Mouse (Mus musculus): ENCODE measurements around the gene Olfr1377. TPM values are rescaled to one million over a fixed set of nuclear protein-coding genes. Genes with fewer than 3 reads are reported as not detected.
"Not testable (repeated sequence)": the region's sequence is repeated elsewhere in the genome, so short reads cannot be mapped to it uniquely, and the experiment has no call there.

Gene Olfr1377
- total RNA-seq, 1 experiment from 2014 or later, result not detected

DNA sequence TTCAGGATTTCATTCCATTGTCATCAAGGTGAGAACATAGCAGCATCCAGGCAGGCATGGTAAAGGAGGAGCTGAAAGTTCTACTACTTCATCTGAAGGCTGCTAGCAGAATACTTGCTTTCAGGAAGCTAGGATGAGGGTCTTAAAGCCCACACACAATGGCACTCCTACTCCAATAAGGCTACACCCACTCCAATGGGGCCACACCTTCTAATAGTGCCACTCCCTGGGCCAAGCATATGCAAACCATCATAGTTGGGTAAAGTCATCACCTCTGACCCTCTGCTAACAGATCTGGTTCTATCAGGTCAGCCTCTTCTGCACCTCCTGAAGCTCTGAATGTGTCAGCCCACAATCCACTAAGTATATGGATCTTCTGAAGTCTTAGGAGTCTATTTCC, 52.4 kb downstream of the Olfr1377 start:
- ATAC-seq (replicated peaks in 1 of 2; ENCODE audit: insufficient read depth in 1 of 2, low FRiP score in 2 of 2, low TSS enrichment in 1 of 2, low read depth in 1 of 2, poor library complexity in 2 of 2, severe bottlenecking in 2 of 2), result not testable (repeated sequence)

DNA sequence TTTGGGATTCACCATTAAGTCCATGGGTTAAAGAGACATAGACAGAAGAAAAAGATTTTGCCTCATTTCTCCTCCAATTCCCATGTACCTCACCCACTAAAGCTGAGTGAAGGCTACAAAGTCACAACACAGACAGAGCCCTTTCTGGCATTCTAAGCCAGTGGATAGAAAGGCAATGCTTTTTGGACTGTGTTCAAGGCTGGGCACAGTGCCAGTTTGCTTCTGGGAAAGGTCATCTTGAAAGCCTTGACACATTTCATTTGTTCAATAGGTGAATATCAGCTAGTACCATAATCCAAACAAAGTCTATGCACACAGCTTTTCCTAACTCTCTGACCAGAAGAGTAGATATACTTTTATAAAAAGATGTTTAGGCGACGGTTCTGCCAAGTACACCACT, 54.2 kb downstream of the Olfr1377 start:
- ATAC-seq (replicated peaks in 1 of 2; ENCODE audit: insufficient read depth in 1 of 2, low FRiP score in 2 of 2, low TSS enrichment in 1 of 2, low read depth in 1 of 2, poor library complexity in 2 of 2, severe bottlenecking in 2 of 2), result no peak

Other genes starting within 250 kb of the Olfr1377 start
- 6.2 and 6.4 TPM in 2 replicates for gene Zfp354c, start 154.2 kb upstream of the Olfr1377 start, total RNA-seq (2017)
- gene Zfp879, start 140.4 kb upstream of the Olfr1377 start, total RNA-seq (2017), result 1.6 and 1.7 TPM in 2 replicates
- gene Grm6, start 131.3 kb upstream of the Olfr1377 start, total RNA-seq (2017), result 0.25 TPM in 1 of 2 replicates, not detected in the other
- gene Zfp454, start 94.3 kb upstream of the Olfr1377 start, total RNA-seq (2017), result not detected in 2 replicates
- 5.2 and 11.4 TPM in 2 replicates for gene Zfp2, start 65.8 kb upstream of the Olfr1377 start, total RNA-seq (2017)
- 0.50 and 0.63 TPM in 2 replicates for gene Zfp354b, start 50.3 kb upstream of the Olfr1377 start, total RNA-seq (2017)
- gene 4933414I15Rik, start 38.2 kb upstream of the Olfr1377 start, total RNA-seq (2017), result not detected in 2 replicates
- not detected in 2 replicates for gene Prop1, start 28.2 kb upstream of the Olfr1377 start, total RNA-seq (2017)
- gene Olfr1378, start 15.4 kb upstream of the Olfr1377 start, total RNA-seq (2017), result not detected in 2 replicates
- gene Olfr51, start 21.6 kb downstream of the Olfr1377 start, total RNA-seq (2017), result not detected in 2 replicates
- not detected in 2 replicates for gene Olfr54, start 32.3 kb downstream of the Olfr1377 start, total RNA-seq (2017)
- gene Olfr1375, start 66.1 kb downstream of the Olfr1377 start, total RNA-seq (2017), result not detected in 2 replicates
- 1.7 and 2.6 TPM in 2 replicates for gene Zfp354a, start 77.3 kb downstream of the Olfr1377 start, total RNA-seq (2017)
- not detected in 2 replicates for gene Gm12569, start 238.5 kb downstream of the Olfr1377 start, total RNA-seq (2017)